Mouse (Mus musculus): ENCODE measurements around the gene Ston2. TPM values are rescaled to one million over a fixed set of nuclear protein-coding genes. Genes with fewer than 3 reads are reported as not detected.

Gene Ston2
- polyA plus RNA-seq, 1 experiment from 2014 or later = 5.6 TPM

- Histone ChIP-seq H3K27me3 (ENCODE audit: insufficient read depth, low read length) (no peaks in the 10 kb centered on the region), H3K27ac (ENCODE audit: low read depth) (no peak overlapping the region), H3K9me3 (ENCODE audit: low read length) (no peaks in the 10 kb centered on the region), H3K9ac (replicated peaks) (no peak overlapping the region), H3K4me1 (ENCODE audit: insufficient read depth) (no peaks in the 10 kb centered on the region), H3K4me3 (ENCODE audit: low read depth, low read length) (no peak overlapping the region), H3K36me3 (replicated peaks; ENCODE audit: insufficient read depth, low read length) (no peaks in the 10 kb centered on the region), H3K4me2 (ENCODE audit: low read depth, low read length) (no peak overlapping the region)
- 64% methylated on average over 3 of the region's 3 CpGs for WGBS (ENCODE audit: insufficient replicate concordance)
- DNase-seq (no peak), ATAC-seq (no peak)
- TF ChIP-seq CTCF (IDR thresholded peaks at IDR 0.05; ENCODE audit: low read depth) (no peak), EP300 (IDR thresholded peaks at IDR 0.05; ENCODE audit: low read depth) (no peak)
Observed at GRCm38 (mm10) chr12:91654399-91655122, 133.6 kb downstream of the Ston2 start.

- Histone ChIP-seq H3K27me3 (ENCODE audit: insufficient read depth, low read length) (no peaks in the 10 kb centered on the region), H3K36me3 (replicated peaks; ENCODE audit: insufficient read depth, low read length) (no peaks in the 10 kb centered on the region; the same call in 1 of the 2 replicates), H3K27ac (ENCODE audit: low read depth) (no peak overlapping the region), H3K9ac (replicated peaks) (no peak overlapping the region), H3K4me2 (ENCODE audit: low read depth, low read length) (no peak overlapping the region), H3K4me3 (ENCODE audit: low read depth, low read length) (no peak overlapping the region), H3K9me3 (ENCODE audit: low read length) (no peaks in the 10 kb centered on the region), H3K4me1 (ENCODE audit: insufficient read depth) (no peaks in the 10 kb centered on the region)
- whole genome bisulfite sequencing (ENCODE audit: insufficient replicate concordance) = 93% methylated on average over 17 of the region's 17 CpGs
- ATAC-seq (no peak), DNase-seq (no peak)
- no peak for TF ChIP-seq CTCF (IDR thresholded peaks at IDR 0.05; ENCODE audit: low read depth)
Observed at GRCm38 (mm10) chr12:91648426-91648825, 139.8 kb downstream of the Ston2 start.

GRCm38 (mm10) chr12:91645361-91646123 lies 142.6 kb downstream of the Ston2 start:
- Histone ChIP-seq H3K4me2 (ENCODE audit: low read depth, low read length) (no peak overlapping the region), H3K27me3 (ENCODE audit: insufficient read depth, low read length) (no peaks in the 10 kb centered on the region), H3K9ac (replicated peaks) (no peak overlapping the region), H3K36me3 (replicated peaks; ENCODE audit: insufficient read depth, low read length) (no peaks in the 10 kb centered on the region; the same call in 1 of the 2 replicates), H3K4me1 (ENCODE audit: insufficient read depth) (no peaks in the 10 kb centered on the region), H3K9me3 (ENCODE audit: low read length) (no peaks in the 10 kb centered on the region), H3K27ac (ENCODE audit: low read depth) (no peak overlapping the region), H3K4me3 (ENCODE audit: low read depth, low read length) (no peak overlapping the region)
- TF ChIP-seq CTCF (IDR thresholded peaks at IDR 0.05; ENCODE audit: low read depth) (no peak), EP300 (IDR thresholded peaks at IDR 0.05; ENCODE audit: low read depth) (no peak)
- no peak for ATAC-seq
- 61% methylated on average over 6 of the region's 6 CpGs for WGBS (ENCODE audit: insufficient replicate concordance)
- DNase-seq = no peak

GRCm38 (mm10) chr12:91643221-91643620 lies 145.0 kb downstream of the Ston2 start:
- Histone ChIP-seq H3K4me1 (ENCODE audit: insufficient read depth) (no peaks in the 10 kb centered on the region), H3K36me3 (replicated peaks; ENCODE audit: insufficient read depth, low read length) (no peaks in the 10 kb centered on the region; the same call in 1 of the 2 replicates), H3K27me3 (ENCODE audit: insufficient read depth, low read length) (no peaks in the 10 kb centered on the region), H3K4me3 (ENCODE audit: low read depth, low read length) (no peak overlapping the region), H3K27ac (ENCODE audit: low read depth) (no peak overlapping the region), H3K4me2 (ENCODE audit: low read depth, low read length) (no peak overlapping the region), H3K9ac (replicated peaks) (no peak overlapping the region), H3K9me3 (ENCODE audit: low read length) (no peaks in the 10 kb centered on the region)
- 87% methylated on average over 7 of the region's 7 CpGs for WGBS (ENCODE audit: insufficient replicate concordance)
- no peak for DNase-seq
- TF ChIP-seq CTCF (IDR thresholded peaks at IDR 0.05; ENCODE audit: low read depth) = no peak
- TF ChIP-seq EP300 (IDR thresholded peaks at IDR 0.05; ENCODE audit: low read depth) = no peak
- ATAC-seq = no peak

GRCm38 (mm10) chr12:91642426-91643093 lies 145.6 kb downstream of the Ston2 start:
- ATAC-seq (no peak), DNase-seq (no peak)
- Histone ChIP-seq H3K4me2 (ENCODE audit: low read depth, low read length) (no peak overlapping the region), H3K27me3 (ENCODE audit: insufficient read depth, low read length) (no peaks in the 10 kb centered on the region), H3K36me3 (replicated peaks; ENCODE audit: insufficient read depth, low read length) (no peaks in the 10 kb centered on the region; the same call in 1 of the 2 replicates), H3K9me3 (ENCODE audit: low read length) (no peaks in the 10 kb centered on the region), H3K27ac (ENCODE audit: low read depth) (no peak overlapping the region), H3K4me1 (ENCODE audit: insufficient read depth) (peaks cover 2% of the 10 kb centered on the region), H3K9ac (replicated peaks) (no peak overlapping the region), H3K4me3 (ENCODE audit: low read depth, low read length) (no peak overlapping the region)
- TF ChIP-seq EP300 (IDR thresholded peaks at IDR 0.05; ENCODE audit: low read depth) (no peak), CTCF (IDR thresholded peaks at IDR 0.05; ENCODE audit: low read depth) (no peak)
- WGBS (ENCODE audit: insufficient replicate concordance) = 81% methylated on average over 12 of the region's 12 CpGs

GRCm38 (mm10) chr12:91641631-91642141 lies 146.5 kb downstream of the Ston2 start:
- H3K27me3 ChIP-seq (ENCODE audit: insufficient read depth, low read length) = no peaks in the 10 kb centered on the region
- H3K27ac ChIP-seq (ENCODE audit: low read depth) = no peak overlapping the region
- no peak overlapping the region for H3K9ac ChIP-seq (replicated peaks)
- no peaks in the 10 kb centered on the region for H3K36me3 ChIP-seq (replicated peaks; ENCODE audit: insufficient read depth, low read length)
- ATAC-seq = no peak
- peaks cover 8% of the 10 kb centered on the region for H3K4me1 ChIP-seq (ENCODE audit: insufficient read depth)
- no peaks in the 10 kb centered on the region for H3K9me3 ChIP-seq (ENCODE audit: low read length)
- H3K4me2 ChIP-seq (ENCODE audit: low read depth, low read length) = peak overlapping the region; percentile 44
- TF ChIP-seq CTCF (IDR thresholded peaks at IDR 0.05; ENCODE audit: low read depth) = no peak
- TF ChIP-seq EP300 (IDR thresholded peaks at IDR 0.05; ENCODE audit: low read depth) = no peak
- H3K4me3 ChIP-seq (ENCODE audit: low read depth, low read length) = no peak overlapping the region
- WGBS (ENCODE audit: insufficient replicate concordance) = 41% methylated on average over 13 of the region's 13 CpGs
- DNase-seq = no peak
